Mouse (Mus musculus) kidney, postnatal 14 days (tissue): ENCODE data around the gene Vmn2r116.
"Not testable (repeated sequence)": the region's sequence is repeated elsewhere in the genome, so short reads cannot be mapped to it uniquely, and the experiment has no call there.

Experiments
- DNase-seq: peaks from one replicate; pipeline ENCODE4 v3.0.0; 2022; ENCODE audit warnings: mixed read lengths

The Vmn2r116 gene

DNA sequence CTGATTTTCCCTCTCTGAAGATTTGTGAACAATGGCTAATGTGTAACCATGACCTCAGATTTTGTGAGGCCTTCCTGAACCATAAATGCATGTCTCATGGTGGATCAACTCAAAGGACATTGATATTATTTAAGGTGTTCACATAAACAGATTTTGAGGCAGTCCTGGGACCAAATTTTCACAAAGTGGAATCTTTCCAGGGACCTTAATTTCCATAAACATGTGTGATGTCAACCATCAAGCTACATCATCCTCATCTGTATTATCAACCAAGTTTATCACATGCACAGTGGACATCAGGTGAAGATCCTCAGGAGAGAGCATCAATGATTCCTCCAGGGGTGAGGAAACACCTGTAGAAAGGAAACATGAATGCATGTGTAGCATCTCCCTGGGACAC, at the start of gene Vmn2r116:
Gene Vmn2r116 (plus strand): TSS at position 301 of the 400 bp plus-strand sequence.
- not testable (repeated sequence) for DNase-seq

DNA sequence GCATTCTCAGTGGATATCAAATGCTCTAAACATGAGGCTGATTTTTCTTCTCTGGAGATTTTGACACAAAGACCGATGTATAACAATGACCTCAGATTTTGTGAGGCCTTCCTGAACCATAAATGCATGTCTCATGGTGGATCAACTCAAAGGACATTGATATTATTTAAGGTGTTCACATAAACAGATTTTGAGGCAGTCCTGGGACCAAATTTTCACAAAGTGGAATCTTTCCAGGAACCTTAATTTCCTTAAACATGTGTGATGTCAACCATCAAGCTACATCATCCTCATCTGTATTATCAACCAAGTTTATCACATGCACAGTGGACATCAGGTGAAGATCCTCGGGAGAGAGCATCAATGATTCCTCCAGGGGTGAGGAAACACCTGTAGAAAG, 41.0 kb upstream of the Vmn2r116 start, which contains the start of gene Vmn2r115:
Gene Vmn2r115 (plus strand): TSS at position 301 of the 400 bp plus-strand sequence.
- DNase-seq = not testable (repeated sequence)

DNA sequence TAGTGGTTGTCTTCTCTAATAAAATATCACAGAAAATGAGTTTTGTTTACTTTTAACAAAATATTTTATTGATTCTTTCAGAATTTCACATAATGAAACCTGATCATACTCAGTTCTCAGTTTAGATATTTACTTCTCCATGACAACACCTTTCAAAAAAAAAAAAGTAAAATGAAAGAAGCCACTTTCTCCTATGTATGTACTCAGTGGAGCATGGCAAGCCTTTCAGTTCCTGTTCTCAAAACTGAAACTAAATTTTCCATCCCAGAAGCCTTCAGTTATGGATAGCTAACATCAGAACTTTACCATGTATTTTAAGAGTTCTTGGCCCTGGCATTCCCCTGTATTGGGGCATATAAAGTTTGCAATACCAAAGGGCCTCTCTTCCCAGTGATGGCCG, 32.8 kb upstream of the Vmn2r116 start:
- no peak for DNase-seq

DNA sequence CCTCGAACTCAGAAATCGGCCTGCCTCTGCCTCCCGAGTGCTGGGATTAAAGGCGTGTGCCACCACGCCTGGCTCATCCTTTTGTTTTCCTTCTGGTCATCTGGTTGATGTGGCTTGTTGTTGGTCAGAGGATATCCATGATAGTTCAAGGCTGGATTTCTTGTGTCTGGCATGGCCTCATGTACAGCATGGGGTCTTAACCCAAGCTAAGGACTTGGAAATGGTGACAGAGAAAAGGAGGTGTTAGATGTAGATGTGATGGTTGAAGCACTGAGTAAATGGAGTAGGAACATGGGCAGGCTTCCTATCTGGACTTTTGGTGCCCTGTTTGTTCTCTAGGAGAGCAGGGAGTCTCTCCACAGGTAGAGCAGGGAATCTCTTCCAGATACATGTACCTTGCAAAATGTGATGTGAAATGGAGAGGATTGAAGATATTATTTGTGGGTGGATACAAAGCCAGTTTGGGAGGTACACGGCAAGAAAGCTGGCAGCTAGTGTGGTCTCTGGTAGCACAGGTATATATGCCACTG, 48.8 kb downstream of the Vmn2r116 start:
- no peak for DNase-seq
